Comparison of ENCODE assay signal across 15 mouse cellular contexts in the genomic region with DNA sequence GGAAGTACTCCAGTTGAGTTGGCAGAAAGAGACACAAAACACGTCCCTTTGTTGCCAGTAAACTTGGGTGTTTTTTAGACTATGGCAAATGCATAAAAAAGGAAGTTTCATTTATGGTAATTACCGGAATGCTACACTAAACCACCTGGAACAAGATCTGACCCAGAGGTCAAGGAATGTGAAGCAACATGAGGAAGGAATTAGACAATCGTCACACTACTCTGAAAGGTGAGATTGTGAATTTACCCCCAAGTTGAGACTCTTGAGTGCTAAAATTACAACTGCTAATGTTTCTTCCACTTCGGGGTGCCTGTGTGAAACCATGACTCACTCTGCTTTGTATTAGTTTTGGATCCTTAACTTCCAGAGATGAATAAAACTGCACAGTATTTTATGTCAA. TPM values are rescaled to one million over a fixed set of nuclear protein-coding genes. Genes with fewer than 3 reads are reported as not detected.
"Had no signal": no experiment of that assay in that cellular context is flagged by ENCODE, and none has a peak within 500 bp of the region (broad histone marks: within the 10 kb centered on the region; RNA-seq: fewer than 3 reads in every experiment).

No protein-coding gene starts in this region.

- H3K4me3 ChIP-seq: layer of hippocampus, adult 2 months; limb, embryonic 13.5 days; midbrain, embryonic 15.5 days; neural tube, embryonic 13.5 days; stomach, embryonic 15.5 days had no signal

- DNase-seq: left cerebral cortex, postnatal 4 days; lung, adult 18-20 months; right cerebral cortex, postnatal 14 days; thymus, adult 2 months; thymus, postnatal 36 days had no signal

- H3K27ac ChIP-seq: limb, embryonic 13.5 days; liver, embryonic 14.5 days; midbrain, embryonic 15.5 days; neural tube, embryonic 13.5 days; stomach, embryonic 15.5 days had no signal

- H3K4me1 ChIP-seq: stomach, embryonic 15.5 days had no signal

- H3K4me2 ChIP-seq: midbrain, embryonic 11.5 days; midbrain, embryonic 15.5 days; neural tube, embryonic 13.5 days; stomach, embryonic 15.5 days had no signal

- H3K36me3 ChIP-seq: limb, embryonic 13.5 days; midbrain, embryonic 15.5 days; neural tube, embryonic 13.5 days; stomach, embryonic 15.5 days had no signal

- H3K9me3 ChIP-seq: limb, embryonic 13.5 days; midbrain, embryonic 15.5 days; neural tube, embryonic 13.5 days; stomach, embryonic 15.5 days had no signal

- H3K27me3 ChIP-seq: stomach, embryonic 15.5 days had no signal

- ATAC-seq: midbrain, embryonic 15.5 days had no signal

- H3K9ac ChIP-seq: limb, embryonic 13.5 days; liver, embryonic 14.5 days; midbrain, embryonic 15.5 days; neural tube, embryonic 13.5 days; stomach, embryonic 15.5 days had no signal

RNA-seq across cellular contexts. Expression of gene Pcdh19, which starts 33.6 kb away (rescaled TPM):
- total RNA-seq: megakaryocyte, adult 5-6 weeks; monocyte, adult 5-6 weeks had no signal
- polyA plus RNA-seq: liver, adult 2 months had no signal
